Mouse (Mus musculus) gastrocnemius, postnatal 4 days (tissue): ENCODE measurements at regions not wholly inside any gene's neighbourhood (a gene's known extent, or its start where the extent isn't known, plus 50 kb on each side); places are given as distances from the start of the nearest gene placed in this dataset.

ENCODE experiments used
- DNase-seq, 2 experiments: peaks; one replicate each; pipeline ENCODE4 v3.0.0; 2021 to 2022; ENCODE audit warnings: low spot score in 2 of 2, mixed read lengths in 2 of 2

DNA sequence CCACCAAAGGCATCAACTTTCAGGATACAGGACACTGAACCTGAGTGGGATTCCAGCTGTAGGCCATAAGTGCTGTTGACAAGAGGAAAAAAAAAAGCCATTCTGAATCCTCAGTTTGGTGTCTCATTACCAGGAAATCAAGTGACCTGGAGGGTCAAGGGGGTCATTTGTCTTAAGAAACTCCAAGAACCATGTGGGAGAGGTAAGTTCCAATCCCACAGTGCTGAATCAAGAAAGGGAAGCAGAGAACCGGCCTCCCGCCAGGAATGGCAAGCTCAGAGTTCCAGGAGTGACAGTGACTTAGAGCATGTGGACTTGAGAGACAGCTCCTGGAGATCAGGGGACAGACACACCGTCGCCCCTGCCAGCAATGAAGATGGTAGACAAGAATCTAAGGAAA is 67.5 kb upstream of the Peli2 start:
- DNase-seq = no peak

DNA sequence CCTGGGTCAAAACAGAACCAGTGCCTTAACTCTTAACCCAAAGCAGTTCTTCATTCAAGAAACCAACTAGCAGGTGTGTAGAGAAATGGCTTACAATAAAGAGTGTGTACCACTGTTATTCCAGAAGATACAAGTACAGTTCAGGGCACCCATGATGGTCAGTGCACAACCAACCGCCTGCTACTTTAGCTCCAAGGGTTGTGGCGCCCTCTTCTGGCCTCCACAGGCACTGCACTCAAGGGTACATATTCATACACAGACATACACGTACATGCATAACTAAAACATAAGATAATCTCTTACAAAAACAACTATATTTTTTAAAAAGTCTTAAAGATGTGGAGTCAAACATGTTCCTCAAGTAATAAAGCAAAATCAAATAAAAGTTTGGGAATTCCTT is 65.9 kb upstream of the Peli2 start:
- no peak for DNase-seq

DNA sequence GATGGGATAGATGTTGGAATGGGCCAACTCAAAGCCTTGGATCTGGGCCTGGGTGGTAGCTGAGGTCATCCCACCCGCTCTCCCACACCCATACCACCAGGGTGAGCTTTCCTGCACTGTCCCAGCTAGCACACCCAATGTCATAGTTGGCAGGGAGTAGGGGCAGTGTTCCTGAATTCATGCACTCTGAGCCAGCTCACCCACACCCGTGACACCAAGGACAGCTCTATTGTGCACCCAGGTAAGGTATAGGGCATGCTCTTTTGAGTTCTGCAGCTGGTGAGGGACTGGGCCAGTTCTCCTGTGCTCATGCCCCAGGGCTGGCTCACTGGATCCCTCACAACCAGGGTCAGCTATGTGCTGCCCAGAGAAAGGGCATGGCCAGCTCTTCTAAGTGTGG is 64.8 kb upstream of the Peli2 start:
- no peak for DNase-seq

DNA sequence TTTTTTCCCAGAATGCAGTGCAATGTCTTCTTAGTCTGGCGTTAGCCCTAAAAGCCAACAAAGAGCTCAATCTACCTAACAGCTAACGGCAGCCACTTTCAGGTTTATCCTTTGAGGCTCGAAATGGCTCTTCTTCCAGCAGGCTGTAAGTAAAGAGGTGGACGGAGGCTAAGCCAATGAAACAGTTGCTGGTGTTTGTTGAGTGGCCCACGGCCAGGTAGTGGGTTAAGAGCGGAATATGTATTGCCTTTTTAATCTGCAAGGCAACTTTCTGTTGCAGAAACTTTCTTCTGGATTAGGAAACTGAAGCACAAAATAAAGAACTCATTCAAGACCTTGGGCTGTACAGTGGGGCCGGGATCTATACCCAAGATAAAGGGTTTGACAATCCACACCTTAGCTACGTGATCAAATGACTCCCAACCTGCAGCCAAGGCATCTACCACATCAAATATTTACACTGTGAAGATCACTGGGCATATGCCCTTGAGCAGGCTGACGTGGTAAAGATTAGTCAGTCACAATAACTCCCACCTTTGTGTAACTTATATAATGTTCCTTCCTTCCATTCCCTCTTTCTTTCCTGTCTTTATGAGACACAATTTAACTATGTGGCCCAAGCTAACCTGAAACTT is 62.3 kb upstream of the Peli2 start:
- DNase-seq = no peak

DNA sequence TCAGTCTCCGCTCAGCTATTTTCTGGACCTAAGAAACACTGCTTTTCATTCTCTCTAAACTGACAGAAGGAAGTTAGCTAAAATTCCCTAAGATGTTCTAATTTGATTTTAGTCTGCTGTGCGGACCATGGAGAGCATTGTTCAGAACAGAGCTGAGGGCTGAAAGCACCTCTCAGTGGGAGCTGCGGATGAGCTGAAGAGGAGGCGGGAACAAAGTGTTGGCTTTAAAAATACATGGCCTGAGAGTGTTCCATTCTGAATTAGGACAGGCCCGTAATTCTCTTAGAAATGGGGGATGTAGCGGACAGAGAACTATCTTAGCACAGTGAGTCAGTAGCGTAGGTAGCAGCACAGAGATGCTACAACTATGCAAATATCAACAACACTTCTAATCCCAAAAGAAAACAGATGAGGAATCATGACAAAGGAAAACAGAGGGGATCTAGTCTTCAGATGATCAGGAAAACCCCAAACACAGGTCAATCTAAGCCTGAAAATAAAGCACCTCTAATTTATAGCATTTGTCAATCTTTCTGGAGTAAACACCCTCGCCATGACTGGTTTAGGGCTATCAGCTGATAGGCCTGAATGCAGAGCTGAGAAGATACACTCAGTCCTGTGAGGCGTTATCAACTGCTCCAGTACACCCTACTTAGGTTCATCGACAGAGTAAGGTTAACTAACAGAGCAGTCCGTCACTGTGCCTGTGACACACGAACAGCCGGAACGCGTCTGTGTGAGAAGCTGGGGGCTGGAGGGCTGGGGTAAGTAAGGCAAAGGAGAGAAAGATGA is 60.8 kb upstream of the Peli2 start:
- no peak for DNase-seq

DNA sequence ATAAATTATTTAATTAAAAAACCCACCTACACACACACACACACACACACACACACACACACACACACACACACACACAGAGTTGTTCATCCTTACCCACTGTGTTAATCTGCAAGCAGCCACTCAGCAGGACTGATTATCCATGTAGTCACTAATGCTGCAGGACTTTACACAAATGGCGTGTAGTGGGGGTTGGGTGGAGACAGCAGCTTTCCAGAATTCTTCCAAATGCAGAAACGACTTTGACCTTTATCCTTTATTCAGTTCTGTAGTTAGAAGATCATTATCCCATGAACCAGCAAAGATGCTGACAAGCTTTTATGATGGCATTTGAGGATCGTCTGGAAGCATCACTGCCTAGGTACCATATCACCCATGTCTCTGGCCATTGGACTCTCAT is 52.0 kb upstream of the Peli2 start:
- no peak for DNase-seq
